Mouse (Mus musculus) hindlimb bud, embryonic 11.5 days (tissue): Measurements from ENCODE around the gene 4930430A15Rik.

Experiments used
- DNase-seq: peaks from one replicate; pipeline ENCODE4 v3.0.0-alpha.2; 2012; ENCODE audit warnings: low read depth, low spot score; ENCODE audit errors: extremely low spot score

Gene 4930430A15Rik

DNA sequence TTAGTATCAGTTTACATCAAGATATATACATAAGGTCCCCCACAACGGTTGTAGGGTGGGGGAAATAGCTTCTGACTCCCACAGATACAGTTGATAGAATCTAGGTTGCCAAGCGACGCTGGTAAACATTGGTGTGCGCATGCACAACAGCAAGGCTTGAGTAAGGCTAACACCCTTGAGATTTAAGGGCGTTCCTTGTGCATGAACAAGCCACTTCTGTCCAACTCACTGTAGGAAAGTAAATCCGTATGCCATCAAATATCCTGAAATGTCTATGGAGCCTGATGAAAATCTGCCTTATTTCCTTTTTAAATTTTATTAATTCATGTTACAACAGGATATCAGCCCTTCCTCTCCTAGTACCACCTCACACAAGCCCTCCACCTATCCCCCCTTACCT, at the start of gene 4930430A15Rik:
TSS of gene 4930430A15Rik (minus strand) at position 101 of the 400 bp plus-strand sequence.
- DNase-seq, result no peak

DNA sequence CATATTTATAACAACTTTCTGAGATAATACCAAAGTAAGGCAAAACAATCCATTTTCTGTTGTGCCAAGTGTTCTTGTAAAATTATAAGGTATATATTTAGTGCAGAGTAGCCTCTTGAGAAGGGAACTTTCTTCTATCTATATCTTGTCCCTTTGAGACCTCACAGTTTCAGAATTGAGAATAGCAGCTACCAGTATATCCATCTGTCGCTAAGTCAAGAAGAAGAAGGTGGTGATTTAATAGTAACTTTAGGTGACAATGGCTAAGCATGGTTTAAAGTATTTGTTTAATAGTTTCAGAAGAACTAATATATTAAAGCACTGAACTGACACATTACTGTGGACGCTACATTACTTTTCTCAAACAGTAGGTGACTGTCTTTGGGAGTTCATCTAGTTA, 44.6 kb upstream of the 4930430A15Rik start, which contains the start of gene Olfr1277:
TSS of gene Olfr1277 (minus strand) at position 101 of the 400 bp plus-strand sequence.
- DNase-seq, result no peak

DNA sequence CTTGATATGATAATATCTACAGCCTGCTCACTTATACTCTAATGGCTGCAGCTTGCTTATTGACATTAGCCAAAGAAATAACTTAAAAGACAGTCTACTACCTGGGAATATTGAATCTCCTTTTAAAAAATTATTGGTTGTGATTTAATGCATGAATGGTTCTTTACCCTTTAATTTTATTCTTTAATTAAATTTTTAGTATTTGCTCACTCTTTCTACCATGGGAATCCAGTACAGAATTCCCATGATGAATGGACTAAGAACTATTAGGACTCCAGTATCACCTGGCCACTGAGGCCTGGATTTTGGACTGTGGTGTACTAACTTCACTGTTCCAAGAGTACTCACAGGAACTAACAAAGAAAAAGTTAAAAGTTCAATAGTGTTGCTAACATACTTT, 24.8 kb upstream of the 4930430A15Rik start, which contains the start of gene Olfr1276:
TSS of gene Olfr1276 (plus strand) at position 301 of the 400 bp plus-strand sequence.
- no peak for DNase-seq

DNA sequence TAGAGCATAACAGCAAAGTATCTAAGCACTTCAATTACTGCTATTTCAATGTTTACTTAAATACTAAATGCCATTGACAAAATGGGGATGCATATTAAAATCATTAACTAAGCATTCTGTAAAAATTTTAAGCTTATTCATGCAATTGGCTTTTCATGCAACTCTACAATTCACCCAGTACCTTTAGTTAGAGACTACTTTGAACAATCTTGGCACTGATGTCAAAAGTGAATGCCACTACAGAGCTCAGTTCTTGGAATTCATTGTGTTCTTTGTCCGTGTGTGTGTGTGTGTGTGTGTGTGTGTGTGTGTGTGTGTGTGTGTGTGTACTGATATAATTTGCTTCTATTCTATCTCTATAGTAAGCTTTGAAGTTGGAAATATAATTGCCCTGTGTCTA, 5.8 kb upstream of the 4930430A15Rik start, which contains the start of gene Olfr1275:
TSS of gene Olfr1275 (minus strand) at position 101 of the 400 bp plus-strand sequence.
- DNase-seq, result no peak

DNA sequence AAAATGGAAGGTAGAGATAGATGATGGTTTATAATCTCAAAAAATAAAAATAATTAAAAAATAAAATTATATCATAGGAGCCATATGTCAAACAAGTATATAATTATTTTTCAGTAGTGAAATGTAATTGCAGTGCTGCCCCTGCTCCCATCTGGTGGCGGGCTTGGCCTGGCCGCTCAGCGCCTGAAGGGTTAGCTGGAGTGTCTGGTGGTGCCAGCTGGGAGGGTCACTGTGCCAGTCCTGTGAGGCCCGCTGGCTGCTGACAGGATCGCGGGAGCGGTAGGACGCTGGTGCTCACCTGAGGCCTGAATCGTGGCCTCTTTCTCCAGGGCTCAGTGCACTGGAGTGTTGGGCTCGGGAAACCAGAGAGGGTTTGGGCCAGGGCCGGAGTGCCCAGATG, 47.3 kb downstream of the 4930430A15Rik start:
- DNase-seq, result no peak

DNA sequence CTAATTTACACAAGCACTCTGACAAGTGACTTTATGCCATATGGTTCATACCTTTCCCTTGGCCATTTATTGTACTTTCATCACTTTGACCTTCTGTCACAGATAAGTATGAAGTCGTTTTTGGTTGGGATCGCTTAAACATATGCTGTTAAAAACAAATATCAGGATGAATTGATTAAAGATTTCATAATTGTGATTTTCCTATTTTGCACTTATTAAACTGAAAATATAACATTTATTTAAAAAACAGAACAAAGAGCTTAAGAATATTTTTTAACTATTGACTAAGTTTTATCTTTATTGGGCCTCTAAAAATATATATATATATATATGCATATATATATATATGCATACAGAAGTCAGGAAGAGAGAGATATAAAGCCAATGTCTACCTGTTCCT, 76.6 kb downstream of the 4930430A15Rik start, which contains the start of gene Gm15130:
TSS of gene Gm15130 (minus strand) at position 101 of the 400 bp plus-strand sequence.
- no peak for DNase-seq

DNA sequence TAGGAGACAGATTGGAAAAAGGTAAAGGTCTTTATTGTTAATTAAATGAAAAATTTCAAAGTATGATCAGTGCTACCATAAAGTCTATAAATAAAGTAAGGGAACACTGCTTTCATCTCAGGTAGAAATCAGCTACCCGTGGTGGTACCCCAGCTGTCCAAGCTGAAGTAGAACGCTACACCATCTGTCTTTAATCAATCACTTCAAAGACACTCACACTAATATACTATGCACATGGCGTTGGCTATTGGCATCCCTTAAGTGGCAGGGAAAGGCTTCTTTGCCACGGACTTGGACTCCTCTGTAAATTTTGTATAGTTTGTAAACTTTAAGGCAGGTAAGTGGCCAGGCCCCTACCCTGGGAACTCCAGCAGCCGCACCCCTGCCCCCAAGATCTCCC, 93.7 kb downstream of the 4930430A15Rik start:
- DNase-seq, result peak; percentile 3
